Mouse (Mus musculus): ENCODE measurements around the gene Gm42688.

The Gm42688 gene

GRCm38 (mm10) chr6:83118369-83118768 is 17.0 kb downstream of the Gm42688 start:
- DNase-seq = no peak

GRCm38 (mm10) chr6:83118825-83119733 is 17.7 kb downstream of the Gm42688 start:
- no peak for DNase-seq

DNA sequence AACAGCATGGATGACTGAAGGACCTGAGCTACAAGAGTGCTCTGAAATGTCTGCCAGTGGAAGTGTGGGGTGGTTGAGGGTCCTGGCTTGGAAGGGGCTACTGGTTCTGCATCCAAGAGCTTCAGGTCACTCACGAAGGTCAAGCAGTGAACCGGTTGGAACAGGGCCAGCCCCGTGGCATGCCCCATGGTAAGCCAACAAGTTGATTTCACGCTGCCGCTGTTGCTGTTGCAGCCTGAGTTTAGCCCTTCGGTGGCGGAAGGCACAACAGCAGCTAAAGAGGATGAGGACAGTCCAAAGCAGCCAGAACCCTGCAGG is 18.3 kb downstream of the Gm42688 start:
- no peak for DNase-seq

DNA sequence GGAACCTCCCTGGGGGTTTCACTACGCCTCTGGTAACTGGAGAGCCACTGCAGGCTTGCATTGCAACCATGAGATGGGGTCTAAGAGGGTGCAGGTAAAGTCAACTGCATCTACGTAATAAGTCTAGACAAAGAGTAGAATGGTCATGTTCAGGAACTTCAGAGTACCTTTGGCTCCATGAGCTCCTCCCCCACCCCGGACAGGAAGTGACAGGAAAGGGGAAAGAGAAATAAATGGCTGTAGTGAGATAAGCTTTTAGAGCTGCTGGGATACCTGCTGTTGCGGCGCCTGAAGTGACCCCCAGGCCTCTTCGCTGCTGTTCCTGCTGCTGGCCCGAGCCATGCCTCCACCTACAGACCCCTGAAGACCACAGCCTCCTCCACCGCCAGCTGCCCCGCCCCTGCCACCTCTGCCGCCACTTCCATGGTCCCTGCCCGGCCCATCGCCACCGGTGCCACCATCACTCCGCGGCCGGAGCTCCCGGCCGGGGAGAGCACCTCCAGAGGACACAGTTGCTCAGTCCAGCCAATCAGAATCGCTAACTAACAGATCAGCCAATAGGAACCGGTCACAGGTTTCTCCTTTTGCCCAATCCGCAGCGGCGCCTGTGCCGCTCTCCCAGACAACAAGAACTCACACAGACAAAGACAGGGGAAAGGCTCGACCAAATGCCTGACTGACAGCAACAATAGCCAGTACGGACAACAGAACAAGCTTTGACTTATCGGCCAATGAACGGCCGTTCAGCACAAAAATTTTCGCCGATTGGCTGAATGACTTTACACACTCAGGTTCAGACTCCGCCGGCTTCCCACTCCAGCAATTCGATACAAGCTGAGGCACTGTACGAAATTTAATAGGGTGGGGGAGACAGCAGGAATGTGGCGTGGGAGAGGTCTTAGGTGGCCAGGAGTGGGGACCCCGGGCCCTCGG is 19.8 kb downstream of the Gm42688 start, which contains the start of gene Wbp1:
Gene Wbp1 (minus strand): TSS at position 630 of the 933 bp plus-strand sequence.
- DNase-seq = peak; percentile 94

- DNase-seq = peak; percentile 65
These were observed 20.7 kb downstream of the Gm42688 start for GRCm38 (mm10) chr6:83121863-83122710.

- no peak for DNase-seq
These were observed 21.5 kb downstream of the Gm42688 start for GRCm38 (mm10) chr6:83122961-83123360.

DNA sequence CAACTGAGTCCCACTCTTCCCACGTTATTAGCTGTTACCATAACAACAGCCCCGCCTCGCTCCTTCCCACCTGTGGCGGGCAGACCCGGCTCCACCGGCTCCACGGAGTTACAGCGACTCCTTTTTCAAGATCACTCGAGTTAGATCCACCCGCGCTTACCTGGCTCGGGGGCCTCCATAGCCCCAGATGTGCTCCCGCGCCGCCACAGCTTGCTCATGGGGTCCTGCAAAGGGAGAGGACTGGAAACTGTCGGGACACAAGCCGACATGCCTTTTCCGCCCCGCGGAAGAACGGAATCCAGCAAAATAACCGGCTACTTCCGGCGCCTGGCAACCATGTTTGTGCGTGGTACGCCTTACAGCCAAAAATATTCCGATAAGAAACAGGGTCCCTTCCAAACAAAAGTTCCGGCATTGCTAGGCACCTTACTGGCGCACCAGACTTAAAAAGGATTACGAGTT is 23.5 kb downstream of the Gm42688 start:
- peak; percentile 84 for DNase-seq

GRCm38 (mm10) chr6:83125331-83125730 is 23.9 kb downstream of the Gm42688 start, which contains the start of gene Ino80b:
Gene Ino80b, minus strand, starts transcription at chr6:83125431.
- DNase-seq = no peak

GRCm38 (mm10) chr6:83127419-83127818 is 26.0 kb downstream of the Gm42688 start:
- no peak for DNase-seq

GRCm38 (mm10) chr6:83131469-83132034 is 30.1 kb downstream of the Gm42688 start:
- DNase-seq = no peak

GRCm38 (mm10) chr6:83132176-83132919 is 30.9 kb downstream of the Gm42688 start:
- no peak for DNase-seq

DNA sequence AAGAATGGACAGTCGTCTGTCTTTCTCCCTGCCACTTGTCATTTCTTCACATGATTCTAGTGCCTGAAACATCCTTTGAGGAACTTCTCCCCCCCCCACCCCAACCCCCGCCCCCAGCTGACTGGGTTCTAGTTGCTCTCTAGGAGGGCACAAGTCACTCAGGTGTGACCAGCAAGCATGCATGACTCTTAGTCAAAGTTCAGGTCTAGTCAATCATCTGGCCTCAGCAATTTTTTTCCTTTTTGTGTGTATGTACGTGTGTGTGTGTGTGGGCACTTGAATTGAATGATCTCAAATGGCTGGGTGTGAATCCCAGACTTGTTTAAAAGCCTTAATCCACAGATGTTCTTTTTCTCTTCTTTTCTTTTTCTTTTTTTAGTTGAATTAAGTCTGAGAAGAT is 32.8 kb downstream of the Gm42688 start:
- DNase-seq = no peak

GRCm38 (mm10) chr6:83134951-83135513 is 33.6 kb downstream of the Gm42688 start, which contains the start of gene Rtkn:
Gene Rtkn, plus strand, starts transcription at chr6:83135463.
- DNase-seq = no peak

DNA sequence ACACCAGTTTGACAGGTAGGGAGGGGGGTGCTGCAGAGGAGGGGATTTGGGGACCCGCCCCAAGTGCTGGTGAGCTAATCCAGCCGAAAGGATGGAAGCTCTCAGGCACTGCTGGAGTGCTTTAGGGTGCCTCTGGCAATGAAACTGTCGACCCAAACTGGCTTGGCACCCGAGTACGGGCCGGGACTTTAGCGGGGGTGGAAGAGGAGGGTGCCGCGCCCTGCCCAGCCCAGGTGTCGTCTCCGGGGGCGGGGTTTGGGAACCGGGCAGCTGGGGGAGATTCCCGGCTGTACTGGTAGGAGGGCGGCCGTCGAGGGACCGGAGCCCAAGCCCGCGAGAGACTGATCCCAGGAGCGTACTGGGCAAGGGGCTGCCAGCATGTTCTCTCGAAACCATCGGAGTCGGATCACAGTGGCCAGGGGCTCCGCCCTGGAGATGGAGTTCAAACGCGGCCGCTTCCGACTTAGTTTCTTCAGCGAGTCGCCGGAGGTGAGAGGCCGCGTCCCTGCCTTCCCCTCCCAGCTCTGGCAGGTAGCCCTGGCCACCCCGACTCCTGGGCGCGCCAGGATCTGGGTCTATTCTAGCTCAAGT is 34.2 kb downstream of the Gm42688 start:
- DNase-seq = no peak

DNA sequence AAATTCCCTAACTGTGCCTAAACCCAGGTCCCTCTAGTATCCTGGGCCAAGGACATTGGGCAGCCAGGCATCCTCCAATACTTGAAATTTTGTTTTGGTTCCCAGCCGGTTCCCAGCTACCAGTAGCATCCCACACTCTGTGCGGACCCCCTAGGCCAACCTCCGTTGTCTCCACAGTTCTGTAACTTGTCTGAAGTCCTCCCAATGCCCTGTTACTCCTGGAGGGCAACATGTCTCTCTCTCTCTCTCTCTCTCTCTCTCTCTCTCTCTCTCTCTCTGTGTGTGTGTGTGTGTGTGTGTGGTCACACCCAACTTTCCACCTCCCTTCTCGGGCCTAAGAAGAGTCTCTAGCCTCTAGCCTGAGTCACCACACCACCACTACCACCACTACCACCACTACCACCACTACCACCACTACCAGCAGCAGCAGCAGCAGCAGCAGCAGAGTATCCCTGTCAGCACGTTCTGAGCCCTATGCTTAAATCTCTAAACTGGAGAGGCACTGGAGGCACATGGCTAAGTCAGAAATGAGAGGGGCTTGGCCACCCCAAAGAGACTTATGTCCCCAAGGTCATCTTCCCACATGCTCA is 35.0 kb downstream of the Gm42688 start:
- DNase-seq = no peak

- no peak for DNase-seq
These were observed 35.6 kb downstream of the Gm42688 start for GRCm38 (mm10) chr6:83136881-83137575.

GRCm38 (mm10) chr6:83137576-83137950 is 36.1 kb downstream of the Gm42688 start:
- no peak for DNase-seq

DNA sequence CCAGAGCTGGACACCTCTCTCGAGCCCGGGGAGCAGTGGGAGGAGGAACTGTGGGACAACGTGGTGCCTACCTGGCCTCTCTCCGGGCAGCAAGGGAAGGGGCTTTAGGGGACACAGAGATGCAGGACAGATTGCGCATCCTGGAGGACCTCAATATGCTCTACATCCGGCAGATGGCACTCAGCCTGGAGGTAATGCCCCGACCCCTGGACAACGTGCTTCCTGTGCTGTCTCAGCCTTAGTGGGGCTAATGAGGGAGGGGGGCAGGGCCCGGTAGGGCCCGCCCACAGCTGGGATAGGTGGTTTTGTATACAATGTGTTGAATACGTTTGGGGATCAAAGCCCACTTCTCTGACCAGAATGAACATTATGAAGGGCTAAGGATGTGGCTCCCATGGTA is 36.6 kb downstream of the Gm42688 start:
- DNase-seq = no peak

DNA sequence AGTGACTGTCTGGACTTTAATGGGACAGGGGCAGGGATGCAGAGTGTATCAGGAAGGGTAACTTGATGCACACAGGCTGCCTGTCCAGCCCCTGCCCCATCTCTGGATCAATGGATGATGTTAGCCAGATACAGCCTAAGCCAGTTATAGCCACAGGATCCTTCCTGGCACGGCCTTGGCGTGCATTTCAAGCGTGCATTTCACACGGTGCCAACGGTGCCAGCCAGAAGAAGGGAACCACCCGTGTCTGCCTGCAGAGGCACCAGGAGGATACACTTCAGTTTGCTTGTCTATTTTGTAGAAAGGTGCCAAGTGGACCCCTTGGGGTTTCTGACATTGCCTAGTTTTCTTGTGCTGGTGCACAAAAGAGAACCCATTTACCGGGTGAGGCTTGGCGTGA is 38.6 kb downstream of the Gm42688 start:
- no peak for DNase-seq

GRCm38 (mm10) chr6:83141636-83142035 is 40.2 kb downstream of the Gm42688 start:
- DNase-seq = no peak

Data from cerebellum, adult 11 months (tissue).